Mouse (Mus musculus): ENCODE measurements around the gene 2300002M23Rik. TPM values are rescaled to one million over a fixed set of nuclear protein-coding genes. Genes with fewer than 3 reads are reported as not detected.

The 2300002M23Rik gene
- polyA plus RNA-seq (2014; fragmentation: Nextera tagmentation; extraction: Ambion mirVana), result not detected in 2 replicates

- DNase-seq, result no peak
- no peak within 1 kb of the TSS for H3K27ac ChIP-seq (replicated peaks; ENCODE audit: low read depth, low read length)
- H3K36me3 ChIP-seq (ENCODE audit: control insufficient read depth, insufficient read depth, low read length), result no peaks in the 10 kb centered on the region
- no peak within 1 kb of the TSS for H3K4me3 ChIP-seq (replicated peaks; ENCODE audit: low read depth, low read length)
- peaks cover 9% of the 10 kb centered on the region for H3K27me3 ChIP-seq (ENCODE audit: control insufficient read depth, insufficient read depth, low read length)
- H3K4me2 ChIP-seq (ENCODE audit: low read length), result no peak within 1 kb of the TSS
- peaks cover 5% of the 10 kb centered on the region for H3K4me1 ChIP-seq (ENCODE audit: control insufficient read depth, insufficient read depth, low read length)
- no peak within 1 kb of the TSS for H3K9ac ChIP-seq (replicated peaks; ENCODE audit: low read length)
- WGBS, result 55% methylated on average over 3 of the region's 3 CpGs
- no peaks in the 10 kb centered on the region for H3K9me3 ChIP-seq (ENCODE audit: control insufficient read depth, low read length)
- no peak for ATAC-seq (ENCODE audit: low FRiP score, low TSS enrichment)
These were observed at the start of gene 2300002M23Rik for GRCm38 (mm10) chr17:35567150-35567549. Gene 2300002M23Rik, plus strand, starts transcription at chr17:35567450.

- ATAC-seq (ENCODE audit: low FRiP score, low TSS enrichment) (no peak), DNase-seq (no peak)
- H3K9me3 ChIP-seq (ENCODE audit: control insufficient read depth, low read length), result no peaks in the 10 kb centered on the region
- no peaks in the 10 kb centered on the region for H3K36me3 ChIP-seq (ENCODE audit: control insufficient read depth, insufficient read depth, low read length)
- peak overlapping the region; percentile 75 for H3K4me2 ChIP-seq (ENCODE audit: low read length)
- no peaks in the 10 kb centered on the region; the same call in 1 of the 2 replicates for H3K27me3 ChIP-seq (ENCODE audit: control insufficient read depth, insufficient read depth, low read length)
- 9% methylated on average over 12 of the region's 12 CpGs for WGBS
- H3K9ac ChIP-seq (replicated peaks; ENCODE audit: low read length), result peak overlapping the region; percentile 9; the same call in 1 of the 2 replicates
- no peak overlapping the region for H3K27ac ChIP-seq (replicated peaks; ENCODE audit: low read depth, low read length)
- peak overlapping the region; percentile 50 for H3K4me3 ChIP-seq (replicated peaks; ENCODE audit: low read depth, low read length)
- H3K4me1 ChIP-seq (ENCODE audit: control insufficient read depth, insufficient read depth, low read length), result peaks cover 14% of the 10 kb centered on the region
These were observed 49.7 kb upstream of the 2300002M23Rik start for GRCm38 (mm10) chr17:35517526-35517925.

GRCm38 (mm10) chr17:35524354-35524753, 42.9 kb upstream of the 2300002M23Rik start:
- H3K4me2 ChIP-seq (ENCODE audit: low read length), result no peak overlapping the region
- H3K36me3 ChIP-seq (ENCODE audit: control insufficient read depth, insufficient read depth, low read length), result 0 out of 2 replicates have a peak, but pooled peaks cover 7% of the 10 kb centered on the region
- WGBS, result 82% methylated on average over 9 of the region's 9 CpGs
- no peaks in the 10 kb centered on the region for H3K9me3 ChIP-seq (ENCODE audit: control insufficient read depth, low read length)
- DNase-seq, result no peak
- H3K4me3 ChIP-seq (replicated peaks; ENCODE audit: low read depth, low read length), result no peak overlapping the region
- H3K4me1 ChIP-seq (ENCODE audit: control insufficient read depth, insufficient read depth, low read length), result no peaks in the 10 kb centered on the region
- no peaks in the 10 kb centered on the region for H3K27me3 ChIP-seq (ENCODE audit: control insufficient read depth, insufficient read depth, low read length)
- no peak overlapping the region for H3K9ac ChIP-seq (replicated peaks; ENCODE audit: low read length)
- H3K27ac ChIP-seq (replicated peaks; ENCODE audit: low read depth, low read length), result no peak overlapping the region
- no peak for ATAC-seq (ENCODE audit: low FRiP score, low TSS enrichment)

GRCm38 (mm10) chr17:35526644-35527043, 40.6 kb upstream of the 2300002M23Rik start:
- 80% methylated on average over 8 of the region's 8 CpGs for WGBS
- no peak for ATAC-seq (ENCODE audit: low FRiP score, low TSS enrichment)
- no peak for DNase-seq

GRCm38 (mm10) chr17:35532360-35532759, 34.9 kb upstream of the 2300002M23Rik start:
- DNase-seq (no peak), ATAC-seq (ENCODE audit: low FRiP score, low TSS enrichment) (no peak)
- no peaks in the 10 kb centered on the region for H3K9me3 ChIP-seq (ENCODE audit: control insufficient read depth, low read length)
- H3K9ac ChIP-seq (replicated peaks; ENCODE audit: low read length), result no peak overlapping the region
- no peak overlapping the region for H3K4me2 ChIP-seq (ENCODE audit: low read length)
- H3K27ac ChIP-seq (replicated peaks; ENCODE audit: low read depth, low read length), result no peak overlapping the region
- no peaks in the 10 kb centered on the region for H3K36me3 ChIP-seq (ENCODE audit: control insufficient read depth, insufficient read depth, low read length)
- no peaks in the 10 kb centered on the region for H3K27me3 ChIP-seq (ENCODE audit: control insufficient read depth, insufficient read depth, low read length)
- H3K4me1 ChIP-seq (ENCODE audit: control insufficient read depth, insufficient read depth, low read length), result no peaks in the 10 kb centered on the region
- H3K4me3 ChIP-seq (replicated peaks; ENCODE audit: low read depth, low read length), result no peak overlapping the region
- WGBS, result 17% methylated on average over 3 of the region's 3 CpGs

More at GRCm38 (mm10) chr17:35526644-35527043, 40.6 kb upstream of the 2300002M23Rik start:
- no peaks in the 10 kb centered on the region for H3K4me1 ChIP-seq (ENCODE audit: control insufficient read depth, insufficient read depth, low read length)
- H3K4me2 ChIP-seq (ENCODE audit: low read length), result no peak overlapping the region
- H3K9me3 ChIP-seq (ENCODE audit: control insufficient read depth, low read length), result no peaks in the 10 kb centered on the region
- no peak overlapping the region for H3K4me3 ChIP-seq (replicated peaks; ENCODE audit: low read depth, low read length)
- no peak overlapping the region for H3K9ac ChIP-seq (replicated peaks; ENCODE audit: low read length)
- no peaks in the 10 kb centered on the region for H3K27me3 ChIP-seq (ENCODE audit: control insufficient read depth, insufficient read depth, low read length)
- 0 out of 2 replicates have a peak, but pooled peaks cover 7% of the 10 kb centered on the region for H3K36me3 ChIP-seq (ENCODE audit: control insufficient read depth, insufficient read depth, low read length)
- no peak overlapping the region for H3K27ac ChIP-seq (replicated peaks; ENCODE audit: low read depth, low read length)

GRCm38 (mm10) chr17:35532901-35533300, 34.3 kb upstream of the 2300002M23Rik start, which contains the start of gene Psors1c2:
Gene Psors1c2, plus strand, starts transcription at chr17:35533201.
- DNase-seq (no peak), ATAC-seq (ENCODE audit: low FRiP score, low TSS enrichment) (no peak)
- H3K27ac ChIP-seq (replicated peaks; ENCODE audit: low read depth, low read length), result no peak within 1 kb of the TSS
- no peaks in the 10 kb centered on the region for H3K36me3 ChIP-seq (ENCODE audit: control insufficient read depth, insufficient read depth, low read length)
- H3K27me3 ChIP-seq (ENCODE audit: control insufficient read depth, insufficient read depth, low read length), result no peaks in the 10 kb centered on the region
- no peak within 1 kb of the TSS for H3K9ac ChIP-seq (replicated peaks; ENCODE audit: low read length)
- no peak within 1 kb of the TSS for H3K4me2 ChIP-seq (ENCODE audit: low read length)
- H3K4me1 ChIP-seq (ENCODE audit: control insufficient read depth, insufficient read depth, low read length), result no peaks in the 10 kb centered on the region
- 57% methylated on average over 7 of the region's 7 CpGs for WGBS
- H3K4me3 ChIP-seq (replicated peaks; ENCODE audit: low read depth, low read length), result no peak within 1 kb of the TSS
- H3K9me3 ChIP-seq (ENCODE audit: control insufficient read depth, low read length), result no peaks in the 10 kb centered on the region

- Histone ChIP-seq H3K4me1 (ENCODE audit: control insufficient read depth, insufficient read depth, low read length) (no peaks in the 10 kb centered on the region), H3K4me3 (replicated peaks; ENCODE audit: low read depth, low read length) (no peak overlapping the region), H3K27me3 (ENCODE audit: control insufficient read depth, insufficient read depth, low read length) (no peaks in the 10 kb centered on the region), H3K36me3 (ENCODE audit: control insufficient read depth, insufficient read depth, low read length) (no peaks in the 10 kb centered on the region), H3K27ac (replicated peaks; ENCODE audit: low read depth, low read length) (no peak overlapping the region), H3K9me3 (ENCODE audit: control insufficient read depth, low read length) (no peaks in the 10 kb centered on the region), H3K4me2 (ENCODE audit: low read length) (no peak overlapping the region), H3K9ac (replicated peaks; ENCODE audit: low read length) (no peak overlapping the region)
- 12% methylated on average over 6 of the region's 6 CpGs for WGBS
- DNase-seq, result peak; percentile 92
- ATAC-seq (ENCODE audit: low FRiP score, low TSS enrichment), result 0 out of 2 replicates have a peak, but pooled peaks have one; percentile 34
These were observed 32.9 kb upstream of the 2300002M23Rik start for GRCm38 (mm10) chr17:35534343-35534742.

GRCm38 (mm10) chr17:35537421-35537820, 29.8 kb upstream of the 2300002M23Rik start:
- H3K36me3 ChIP-seq (ENCODE audit: control insufficient read depth, insufficient read depth, low read length), result no peaks in the 10 kb centered on the region
- no peaks in the 10 kb centered on the region for H3K9me3 ChIP-seq (ENCODE audit: control insufficient read depth, low read length)
- H3K27ac ChIP-seq (replicated peaks; ENCODE audit: low read depth, low read length), result no peak overlapping the region
- H3K27me3 ChIP-seq (ENCODE audit: control insufficient read depth, insufficient read depth, low read length), result no peaks in the 10 kb centered on the region
- H3K4me3 ChIP-seq (replicated peaks; ENCODE audit: low read depth, low read length), result no peak overlapping the region
- H3K4me1 ChIP-seq (ENCODE audit: control insufficient read depth, insufficient read depth, low read length), result no peaks in the 10 kb centered on the region
- ATAC-seq (ENCODE audit: low FRiP score, low TSS enrichment), result no peak
- 87% methylated on average over 4 of the region's 4 CpGs for WGBS
- no peak overlapping the region for H3K9ac ChIP-seq (replicated peaks; ENCODE audit: low read length)
- DNase-seq, result no peak
- H3K4me2 ChIP-seq (ENCODE audit: low read length), result no peak overlapping the region

GRCm38 (mm10) chr17:35538476-35538875, 28.8 kb upstream of the 2300002M23Rik start:
- ATAC-seq (ENCODE audit: low FRiP score, low TSS enrichment) (no peak), DNase-seq (no peak)
- 76% methylated on average over 1 of the region's 1 CpGs for WGBS
- no peaks in the 10 kb centered on the region for H3K36me3 ChIP-seq (ENCODE audit: control insufficient read depth, insufficient read depth, low read length)
- H3K27me3 ChIP-seq (ENCODE audit: control insufficient read depth, insufficient read depth, low read length), result no peaks in the 10 kb centered on the region
- H3K9me3 ChIP-seq (ENCODE audit: control insufficient read depth, low read length), result no peaks in the 10 kb centered on the region
- H3K4me1 ChIP-seq (ENCODE audit: control insufficient read depth, insufficient read depth, low read length), result 0 out of 2 replicates have a peak, but pooled peaks cover 6% of the 10 kb centered on the region
- H3K4me3 ChIP-seq (replicated peaks; ENCODE audit: low read depth, low read length), result no peak overlapping the region
- H3K27ac ChIP-seq (replicated peaks; ENCODE audit: low read depth, low read length), result no peak overlapping the region
- H3K9ac ChIP-seq (replicated peaks; ENCODE audit: low read length), result no peak overlapping the region
- no peak overlapping the region for H3K4me2 ChIP-seq (ENCODE audit: low read length)

Data from midbrain, embryonic 14.5 days (tissue).